Mouse (Mus musculus): ENCODE measurements around the gene Poc1b. TPM values are rescaled to one million over a fixed set of nuclear protein-coding genes. Genes with fewer than 3 reads are reported as not detected.
"Not testable (repeated sequence)": the region's sequence is repeated elsewhere in the genome, so short reads cannot be mapped to it uniquely, and the experiment has no call there.

Poc1b gene
- polyA plus RNA-seq, 1 experiment from 2014 or later: 10.0 TPM

DNA sequence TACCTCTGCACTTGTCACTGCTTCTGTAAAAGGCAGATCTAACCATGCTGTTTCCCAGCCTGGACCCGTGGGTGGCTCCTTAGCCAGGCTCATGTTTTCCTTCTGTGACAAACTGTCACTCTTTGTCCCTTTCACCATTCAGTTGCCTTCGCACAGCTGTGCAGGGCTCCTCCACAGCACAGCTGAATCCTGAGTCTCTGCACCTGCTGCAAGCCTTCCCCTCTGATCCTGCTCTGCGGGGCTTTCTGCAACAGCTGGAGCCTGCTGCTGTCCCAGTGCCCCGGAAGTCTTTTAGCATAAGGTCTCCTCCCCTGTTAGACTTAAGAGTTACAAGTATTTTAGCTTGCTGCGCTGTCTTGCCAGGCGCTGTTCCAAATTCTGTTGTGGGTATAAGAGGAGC, 25.4 kb downstream of the Poc1b start:
- H3K4me1 ChIP-seq: peaks cover 17% of the 10 kb centered on the region
- no peaks in the 10 kb centered on the region for H3K27me3 ChIP-seq (replicated peaks)
- H3K4me3 ChIP-seq: no peak overlapping the region
- H3K9ac ChIP-seq: no peak overlapping the region
- ATAC-seq (ENCODE audit: extremely low read depth, insufficient number of reproducible peaks, low FRiP score, low TSS enrichment): no peak
- 0 out of 2 replicates have a peak, but pooled peaks cover 15% of the 10 kb centered on the region for H3K36me3 ChIP-seq
- H3K4me2 ChIP-seq: no peak overlapping the region
- no peaks in the 10 kb centered on the region for H3K9me3 ChIP-seq
- no peak overlapping the region for H3K27ac ChIP-seq (replicated peaks)
- WGBS: 75% methylated on average over 6 of the region's 6 CpGs

DNA sequence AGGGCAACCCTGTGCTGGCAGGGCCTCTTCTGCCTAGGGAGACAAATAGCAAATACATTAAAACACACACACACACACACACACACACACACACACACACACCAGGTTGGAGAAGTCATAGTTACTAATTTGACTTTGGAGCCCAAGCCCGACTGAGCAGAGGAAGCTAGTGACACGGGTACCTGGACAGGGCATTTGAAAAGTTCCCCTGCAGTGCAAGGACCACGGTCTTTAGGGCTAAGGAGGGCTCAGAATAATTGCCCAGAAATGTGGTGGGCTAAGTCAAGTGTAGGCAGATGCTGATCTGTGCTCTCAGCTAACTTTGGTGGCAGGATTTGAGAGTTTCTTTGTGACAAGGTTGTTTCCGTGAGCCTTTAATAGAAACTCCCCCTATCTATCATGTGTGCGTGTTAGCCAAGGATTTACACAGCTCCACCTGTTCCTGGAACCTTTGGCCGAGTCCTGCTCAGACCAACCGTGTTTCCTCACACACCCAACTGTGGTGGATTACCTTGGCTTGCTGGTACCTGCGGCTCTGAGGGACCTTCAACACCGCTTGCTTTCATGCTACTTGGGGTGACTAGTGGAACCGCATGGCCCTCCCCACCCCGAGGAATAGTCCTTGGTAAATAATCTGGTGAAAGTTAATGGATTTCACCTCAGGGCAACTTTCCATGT, 25.9 kb downstream of the Poc1b start:
- peaks cover 17% of the 10 kb centered on the region for H3K4me1 ChIP-seq
- whole genome bisulfite sequencing: 85% methylated on average over 11 of the region's 11 CpGs
- H3K9me3 ChIP-seq: no peaks in the 10 kb centered on the region
- no peak overlapping the region for H3K9ac ChIP-seq
- 0 out of 2 replicates have a peak, but pooled peaks cover 15% of the 10 kb centered on the region for H3K36me3 ChIP-seq
- H3K4me2 ChIP-seq: no peak overlapping the region
- H3K4me3 ChIP-seq: no peak overlapping the region
- no peak overlapping the region for H3K27ac ChIP-seq (replicated peaks)
- H3K27me3 ChIP-seq (replicated peaks): no peaks in the 10 kb centered on the region
- ATAC-seq (ENCODE audit: extremely low read depth, insufficient number of reproducible peaks, low FRiP score, low TSS enrichment): no peak

DNA sequence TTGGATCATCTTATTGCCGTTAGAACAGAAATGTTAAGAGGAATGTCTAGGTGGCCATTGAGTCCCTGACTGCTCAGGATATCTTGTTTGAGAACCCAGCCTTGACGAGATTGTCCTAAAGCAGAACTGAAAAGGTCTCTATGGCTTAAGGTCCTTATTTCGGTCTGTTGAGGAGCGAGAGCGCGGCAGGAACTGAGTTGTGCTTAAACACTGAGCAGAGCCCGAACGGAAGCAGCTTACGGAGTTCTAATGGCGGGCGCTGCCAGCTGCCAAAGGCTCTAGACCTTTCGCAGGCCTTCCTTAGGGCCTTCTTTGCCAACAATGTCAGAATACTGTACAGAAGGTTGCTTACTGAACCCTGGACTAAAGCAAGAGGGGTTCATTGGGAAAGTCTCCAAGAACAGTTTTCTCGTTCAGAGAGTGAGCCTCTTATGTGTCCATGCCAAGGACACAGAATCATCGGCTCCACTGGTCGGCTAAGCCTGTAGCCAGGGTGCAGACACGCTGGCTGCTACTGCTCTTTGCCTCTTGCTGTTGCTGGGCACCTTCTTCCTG, 26.6 kb downstream of the Poc1b start:
- no peak overlapping the region for H3K27ac ChIP-seq (replicated peaks)
- no peak overlapping the region for H3K4me2 ChIP-seq
- H3K9ac ChIP-seq: no peak overlapping the region
- WGBS: 93% methylated on average over 16 of the region's 16 CpGs
- no peak overlapping the region for H3K4me3 ChIP-seq
- peaks cover 17% of the 10 kb centered on the region for H3K4me1 ChIP-seq
- peaks cover 16% of the 10 kb centered on the region; the same call in 1 of the 2 replicates for H3K36me3 ChIP-seq
- H3K27me3 ChIP-seq (replicated peaks): no peaks in the 10 kb centered on the region
- H3K9me3 ChIP-seq: no peaks in the 10 kb centered on the region
- ATAC-seq (ENCODE audit: extremely low read depth, insufficient number of reproducible peaks, low FRiP score, low TSS enrichment): no peak

DNA sequence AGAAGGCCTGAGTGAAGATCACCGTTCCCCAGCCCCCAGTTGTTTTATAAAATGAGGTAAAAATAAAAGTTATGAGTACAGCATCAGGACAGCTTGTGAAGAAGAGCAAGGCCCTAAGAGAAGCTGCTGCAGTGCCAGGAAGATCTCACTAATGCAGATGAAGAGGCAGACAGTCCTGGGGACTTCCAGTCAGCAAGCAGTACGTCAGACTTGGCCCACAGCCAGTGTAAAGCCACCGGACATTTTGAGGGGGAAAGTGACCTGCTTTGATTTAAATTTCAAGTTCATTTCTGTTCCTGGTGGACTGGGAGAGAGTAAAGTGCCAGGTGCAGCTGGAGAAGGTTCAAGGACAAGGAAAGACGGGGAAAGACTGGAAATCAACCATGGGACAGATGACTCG, 29.5 kb downstream of the Poc1b start:
- Histone ChIP-seq H3K27ac (replicated peaks) (no peak overlapping the region), H3K9me3 (no peaks in the 10 kb centered on the region), H3K4me2 (no peak overlapping the region), H3K4me1 (peaks cover 7% of the 10 kb centered on the region; the same call in 1 of the 2 replicates), H3K4me3 (no peak overlapping the region), H3K36me3 (peaks cover 19% of the 10 kb centered on the region; the same call in 1 of the 2 replicates), H3K9ac (no peak overlapping the region), H3K27me3 (replicated peaks) (no peaks in the 10 kb centered on the region)
- WGBS: 58% methylated on average over 5 of the region's 5 CpGs
- no peak for ATAC-seq (ENCODE audit: extremely low read depth, insufficient number of reproducible peaks, low FRiP score, low TSS enrichment)

DNA sequence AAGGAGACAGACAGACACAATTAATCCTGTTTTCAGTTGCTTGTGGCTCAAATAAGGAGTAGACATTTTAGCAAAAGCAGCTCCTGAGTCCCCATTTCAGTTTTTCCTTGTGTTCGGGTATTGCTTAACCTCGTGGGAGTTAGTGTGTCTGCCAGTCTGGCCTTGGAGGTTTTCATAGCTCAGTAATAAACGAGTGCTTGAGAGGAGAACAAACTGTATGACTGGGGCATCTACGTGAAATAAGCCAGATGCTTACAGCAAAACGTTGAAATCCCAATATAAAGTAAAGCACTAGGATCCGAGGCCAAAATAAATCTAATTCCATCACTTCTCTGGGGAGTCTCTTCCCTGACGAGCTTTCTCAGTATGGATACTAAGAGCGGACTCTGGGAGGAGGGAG, 38.8 kb downstream of the Poc1b start:
- H3K4me3 ChIP-seq: no peak overlapping the region
- 70% methylated on average over 8 of the region's 8 CpGs for WGBS
- H3K27me3 ChIP-seq (replicated peaks): no peaks in the 10 kb centered on the region
- no peak overlapping the region for H3K9ac ChIP-seq
- ATAC-seq (ENCODE audit: extremely low read depth, insufficient number of reproducible peaks, low FRiP score, low TSS enrichment): no peak
- no peak overlapping the region for H3K4me2 ChIP-seq
- no peaks in the 10 kb centered on the region for H3K36me3 ChIP-seq
- H3K9me3 ChIP-seq: no peaks in the 10 kb centered on the region
- H3K4me1 ChIP-seq: no peaks in the 10 kb centered on the region
- no peak overlapping the region for H3K27ac ChIP-seq (replicated peaks)

DNA sequence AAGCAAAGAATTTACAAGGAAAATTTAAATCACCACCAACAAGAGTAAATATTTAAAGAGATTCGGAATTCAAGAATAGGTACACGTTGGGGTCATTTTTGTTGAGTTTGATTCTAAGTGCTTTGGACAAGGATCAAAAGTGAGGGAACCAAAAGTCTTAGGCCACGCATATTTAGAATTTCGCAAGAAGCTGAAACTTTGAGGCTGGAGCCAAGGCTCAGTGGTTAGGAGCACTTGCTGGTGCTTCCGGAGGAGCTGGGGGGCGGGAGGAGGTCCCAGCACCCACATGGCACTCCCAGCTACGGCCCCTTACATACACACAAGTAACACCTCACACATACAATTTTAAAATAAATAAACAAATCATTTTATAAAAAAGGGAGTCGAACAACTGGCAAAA, 39.8 kb downstream of the Poc1b start:
- ATAC-seq (ENCODE audit: extremely low read depth, insufficient number of reproducible peaks, low FRiP score, low TSS enrichment): no peak
- H3K4me1 ChIP-seq: peaks cover 6% of the 10 kb centered on the region; the same call in 1 of the 2 replicates
- H3K9ac ChIP-seq: no peak overlapping the region
- H3K9me3 ChIP-seq: no peaks in the 10 kb centered on the region
- H3K4me2 ChIP-seq: no peak overlapping the region
- no peaks in the 10 kb centered on the region for H3K27me3 ChIP-seq (replicated peaks)
- WGBS: 87% methylated on average over 8 of the region's 8 CpGs
- H3K27ac ChIP-seq (replicated peaks): no peak overlapping the region
- no peaks in the 10 kb centered on the region for H3K36me3 ChIP-seq
- no peak overlapping the region for H3K4me3 ChIP-seq

DNA sequence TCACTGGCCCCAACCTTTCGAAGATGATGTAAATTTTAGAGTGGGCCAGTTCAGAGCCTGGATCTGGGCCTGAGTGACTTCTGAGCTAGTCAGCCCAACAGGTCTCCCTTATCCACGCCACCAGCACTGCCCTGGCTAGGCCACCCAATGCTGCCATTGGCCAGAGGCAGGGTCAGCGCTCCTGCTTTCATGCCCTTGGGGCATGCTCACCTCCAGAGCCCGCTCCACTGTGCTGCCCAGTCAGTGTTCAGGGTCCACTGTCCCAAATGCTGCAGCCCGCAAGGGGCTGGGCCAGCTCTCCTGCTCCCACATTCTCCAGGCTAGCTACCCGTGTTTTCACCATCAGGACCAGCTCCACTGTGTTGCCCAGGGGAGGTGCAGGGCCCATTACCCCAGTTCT, 43.2 kb downstream of the Poc1b start:
- Histone ChIP-seq H3K4me1 (peaks cover 6% of the 10 kb centered on the region; the same call in 1 of the 2 replicates), H3K27me3 (replicated peaks) (no peaks in the 10 kb centered on the region), H3K27ac (replicated peaks) (no peak overlapping the region), H3K4me2 (no peak overlapping the region), H3K9me3 (no peaks in the 10 kb centered on the region), H3K9ac (no peak overlapping the region), H3K36me3 (0 out of 2 replicates have a peak, but pooled peaks cover 5% of the 10 kb centered on the region), H3K4me3 (no peak overlapping the region)
- no peak for ATAC-seq (ENCODE audit: extremely low read depth, insufficient number of reproducible peaks, low FRiP score, low TSS enrichment)
- WGBS: 86% methylated on average over 6 of the region's 6 CpGs

DNA sequence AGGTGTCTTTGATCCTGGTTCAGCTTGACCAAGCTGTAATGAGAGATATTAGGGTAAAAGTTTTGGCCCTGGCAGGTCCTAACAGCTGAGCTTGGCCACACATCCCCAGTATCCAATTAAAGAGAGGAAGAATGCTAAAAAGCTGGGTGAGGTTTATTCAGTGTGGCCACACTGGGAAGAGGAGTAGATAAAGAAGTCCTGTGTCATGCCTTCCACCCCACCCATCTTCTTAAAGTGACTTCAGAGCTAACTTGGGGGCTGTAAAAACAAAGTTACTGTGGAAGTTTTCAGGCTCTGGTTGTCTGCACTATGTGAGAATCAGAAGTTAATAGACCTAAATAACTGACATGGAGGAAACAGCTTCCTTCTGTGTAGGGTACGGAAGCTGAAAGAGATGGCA, 44.7 kb downstream of the Poc1b start:
- no peaks in the 10 kb centered on the region for H3K9me3 ChIP-seq
- no peak overlapping the region for H3K9ac ChIP-seq
- no peak overlapping the region for H3K4me3 ChIP-seq
- H3K4me2 ChIP-seq: no peak overlapping the region
- H3K4me1 ChIP-seq: peaks cover 6% of the 10 kb centered on the region; the same call in 1 of the 2 replicates
- no peaks in the 10 kb centered on the region for H3K27me3 ChIP-seq (replicated peaks)
- H3K27ac ChIP-seq (replicated peaks): no peak overlapping the region
- no peak for ATAC-seq (ENCODE audit: extremely low read depth, insufficient number of reproducible peaks, low FRiP score, low TSS enrichment)
- H3K36me3 ChIP-seq: peaks cover 5% of the 10 kb centered on the region; the same call in 1 of the 2 replicates
- WGBS: 89% methylated on average over 1 of the region's 1 CpGs

DNA sequence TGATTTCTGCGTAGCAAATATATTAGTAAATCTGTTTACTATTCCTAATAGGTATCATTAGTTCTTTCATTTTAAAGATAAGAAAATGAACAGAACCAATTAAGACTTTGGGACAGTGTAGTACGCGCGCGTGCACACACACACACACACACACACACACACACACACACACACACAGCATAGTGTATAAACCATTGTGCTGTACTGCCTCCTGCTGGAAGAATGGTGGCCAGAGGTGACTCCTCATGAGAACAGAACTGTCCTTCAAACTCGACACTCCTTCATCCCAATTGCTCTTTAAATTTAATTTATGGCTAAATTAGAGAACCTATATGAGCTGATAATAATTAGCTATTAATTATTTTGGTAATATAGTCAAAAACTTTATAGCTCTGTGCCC, 45.2 kb downstream of the Poc1b start:
- WGBS: 90% methylated on average over 6 of the region's 6 CpGs
- Histone ChIP-seq H3K4me1 (peaks cover 6% of the 10 kb centered on the region; the same call in 1 of the 2 replicates), H3K4me3 (no peak overlapping the region), H3K36me3 (peaks cover 10% of the 10 kb centered on the region; the same call in 1 of the 2 replicates), H3K4me2 (no peak overlapping the region), H3K9ac (no peak overlapping the region), H3K27me3 (replicated peaks) (no peaks in the 10 kb centered on the region), H3K9me3 (no peaks in the 10 kb centered on the region), H3K27ac (replicated peaks) (no peak overlapping the region)
- ATAC-seq (ENCODE audit: extremely low read depth, insufficient number of reproducible peaks, low FRiP score, low TSS enrichment): no peak

DNA sequence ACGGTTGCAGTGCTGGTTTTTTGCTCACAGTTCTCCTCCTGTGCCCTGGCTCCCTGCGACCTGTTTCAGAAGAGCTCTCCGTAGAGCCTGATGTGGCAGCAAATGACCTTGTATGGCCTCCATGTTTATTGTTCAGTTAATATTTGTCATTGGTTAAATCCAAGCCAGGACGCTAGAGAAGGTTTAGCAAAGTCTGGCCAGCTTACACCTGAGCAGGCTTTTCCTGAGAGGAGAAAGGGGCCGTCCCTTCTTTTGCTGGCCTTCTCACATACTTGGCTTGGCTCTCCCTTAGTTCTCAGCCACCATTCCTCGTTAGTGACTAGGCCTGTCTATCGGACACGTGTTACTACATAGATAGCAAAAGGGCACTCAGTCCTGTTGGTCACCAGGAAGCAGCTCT, 47.8 kb downstream of the Poc1b start:
- H3K4me3 ChIP-seq: no peak overlapping the region
- WGBS: 82% methylated on average over 8 of the region's 8 CpGs
- no peak for ATAC-seq (ENCODE audit: extremely low read depth, insufficient number of reproducible peaks, low FRiP score, low TSS enrichment)
- peaks cover 6% of the 10 kb centered on the region; the same call in 1 of the 2 replicates for H3K4me1 ChIP-seq
- H3K9ac ChIP-seq: no peak overlapping the region
- H3K4me2 ChIP-seq: no peak overlapping the region
- H3K27ac ChIP-seq (replicated peaks): no peak overlapping the region
- H3K9me3 ChIP-seq: no peaks in the 10 kb centered on the region
- peaks cover 15% of the 10 kb centered on the region for H3K36me3 ChIP-seq
- no peaks in the 10 kb centered on the region for H3K27me3 ChIP-seq (replicated peaks)

DNA sequence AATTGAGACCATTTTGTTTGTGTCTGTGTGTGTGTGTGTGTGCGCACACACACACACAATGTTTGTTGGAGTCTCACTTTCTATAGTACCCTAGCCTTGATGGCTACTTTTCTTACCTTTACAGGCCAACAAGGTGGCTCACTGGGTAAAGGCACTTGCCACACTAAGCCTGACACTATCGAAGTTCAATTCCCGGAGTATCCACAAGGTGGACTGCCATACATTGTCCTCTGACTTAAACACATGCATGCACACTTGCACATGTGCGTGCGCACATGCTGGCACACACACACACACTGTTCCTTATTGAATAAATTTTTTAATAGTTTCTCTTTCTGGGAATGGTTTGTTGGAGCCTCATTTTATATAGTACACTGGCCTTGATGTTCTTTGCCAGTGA, 50.0 kb downstream of the Poc1b start:
- Histone ChIP-seq H3K4me2 (no peak overlapping the region), H3K9me3 (no peaks in the 10 kb centered on the region), H3K27me3 (replicated peaks) (no peaks in the 10 kb centered on the region), H3K27ac (replicated peaks) (no peak overlapping the region), H3K36me3 (peaks cover 21% of the 10 kb centered on the region), H3K4me3 (no peak overlapping the region), H3K4me1 (no peaks in the 10 kb centered on the region), H3K9ac (no peak overlapping the region)
- 92% methylated on average over 5 of the region's 5 CpGs for WGBS
- no peak for ATAC-seq (ENCODE audit: extremely low read depth, insufficient number of reproducible peaks, low FRiP score, low TSS enrichment)

DNA sequence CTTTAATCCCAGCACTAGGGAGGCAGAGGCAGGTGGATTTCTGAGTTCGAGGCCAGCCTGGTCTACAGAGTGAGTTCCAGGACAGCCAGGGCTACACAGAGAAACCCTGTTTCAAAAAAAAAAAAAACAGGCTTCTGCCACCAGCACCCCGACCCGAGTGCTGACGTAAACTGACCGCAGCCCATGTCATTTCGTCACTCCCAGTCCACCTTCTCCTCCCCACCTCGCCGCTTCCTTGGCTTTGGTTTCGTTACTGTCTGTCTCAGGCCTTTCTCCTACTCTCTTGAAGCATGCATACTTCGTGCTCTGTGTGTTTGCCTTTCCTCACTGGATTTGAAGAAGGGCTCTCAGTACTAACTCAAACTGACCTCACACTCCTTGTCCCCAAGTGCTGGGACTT, 50.9 kb downstream of the Poc1b start:
- H3K27ac ChIP-seq (replicated peaks); H3K9ac ChIP-seq; ATAC-seq (ENCODE audit: extremely low read depth, insufficient number of reproducible peaks, low FRiP score, low TSS enrichment); H3K9me3 ChIP-seq; H3K4me2 ChIP-seq; H3K4me3 ChIP-seq; H3K27me3 ChIP-seq (replicated peaks); H3K4me1 ChIP-seq: not testable (repeated sequence)
- peaks cover 21% of the 10 kb centered on the region for H3K36me3 ChIP-seq
- WGBS: 86% methylated on average over 10 of the region's 10 CpGs
